Mouse (Mus musculus): ENCODE results near the gene Cntd1.
"Not testable (repeated sequence)": the region's sequence is repeated elsewhere in the genome, so short reads cannot be mapped to it uniquely, and the experiment has no call there.

Gene Cntd1

GRCm38 (mm10) chr11:101283805-101284204 lies 5.0 kb downstream of the Cntd1 start:
- DNase-seq (ENCODE audit: low read depth, low spot score): no peak

GRCm38 (mm10) chr11:101287306-101287705 lies 8.5 kb downstream of the Cntd1 start:
- no peak for DNase-seq (ENCODE audit: low read depth, low spot score)

- no peak for DNase-seq (ENCODE audit: low read depth, low spot score)
These were observed 12.4 kb downstream of the Cntd1 start for GRCm38 (mm10) chr11:101291231-101291630.

GRCm38 (mm10) chr11:101295191-101295590 lies 16.4 kb downstream of the Cntd1 start:
- peak; percentile 36 for DNase-seq (ENCODE audit: low read depth, low spot score)

GRCm38 (mm10) chr11:101300881-101301280 lies 22.1 kb downstream of the Cntd1 start:
- peak; percentile 46 for DNase-seq (ENCODE audit: low read depth, low spot score)

- DNase-seq (ENCODE audit: low read depth, low spot score): no peak
These were observed 22.6 kb downstream of the Cntd1 start for GRCm38 (mm10) chr11:101301299-101302003.

- peak; percentile 96 for DNase-seq (ENCODE audit: low read depth, low spot score)
These were observed 23.4 kb downstream of the Cntd1 start, which contains the start of gene Becn1 for GRCm38 (mm10) chr11:101302004-101302798. Gene Becn1, minus strand, starts transcription at chr11:101302286.

GRCm38 (mm10) chr11:101307744-101308143 lies 28.9 kb downstream of the Cntd1 start:
- peak; percentile 91 for DNase-seq (ENCODE audit: low read depth, low spot score)

- no peak for DNase-seq (ENCODE audit: low read depth, low spot score)
These were observed 32.3 kb downstream of the Cntd1 start for GRCm38 (mm10) chr11:101311083-101311482.

GRCm38 (mm10) chr11:101312150-101312549 lies 33.3 kb downstream of the Cntd1 start:
- DNase-seq (ENCODE audit: low read depth, low spot score): no peak

GRCm38 (mm10) chr11:101314567-101314966 lies 35.8 kb downstream of the Cntd1 start:
- DNase-seq (ENCODE audit: low read depth, low spot score): no peak

- DNase-seq (ENCODE audit: low read depth, low spot score): no peak
These were observed 36.4 kb downstream of the Cntd1 start for GRCm38 (mm10) chr11:101315082-101315650.

GRCm38 (mm10) chr11:101315665-101316500 lies 37.1 kb downstream of the Cntd1 start, which contains the start of gene Psme3:
Gene Psme3, plus strand, starts transcription at chr11:101316213.
- DNase-seq (ENCODE audit: low read depth, low spot score): peak; percentile 95

- DNase-seq (ENCODE audit: low read depth, low spot score): no peak
These were observed 37.7 kb downstream of the Cntd1 start for GRCm38 (mm10) chr11:101316501-101316917.

GRCm38 (mm10) chr11:101323609-101324008 lies 44.8 kb downstream of the Cntd1 start:
- peak; percentile 82 for DNase-seq (ENCODE audit: low read depth, low spot score)

- DNase-seq (ENCODE audit: low read depth, low spot score): no peak
These were observed 46.0 kb downstream of the Cntd1 start, which contains the start of gene Aoc2 for GRCm38 (mm10) chr11:101324763-101325162. Gene Aoc2, plus strand, starts transcription at chr11:101325063.

- not testable (repeated sequence) for DNase-seq (ENCODE audit: low read depth, low spot score)
These were observed 46.4 kb downstream of the Cntd1 start for GRCm38 (mm10) chr11:101325201-101325600.

- no peak for DNase-seq (ENCODE audit: low read depth, low spot score)
These were observed 47.3 kb downstream of the Cntd1 start for GRCm38 (mm10) chr11:101326147-101326546.

- DNase-seq (ENCODE audit: low read depth, low spot score): peak; percentile 40
These were observed 48.5 kb downstream of the Cntd1 start for GRCm38 (mm10) chr11:101327311-101327710.

GRCm38 (mm10) chr11:101328941-101329635 lies 50.3 kb downstream of the Cntd1 start:
- DNase-seq (ENCODE audit: low read depth, low spot score): no peak

Measured in R1 (cell line).